Mouse (Mus musculus): ENCODE measurements around the gene Atg7. TPM values are rescaled to one million over a fixed set of nuclear protein-coding genes. Genes with fewer than 3 reads are reported as not detected.
"Not testable (repeated sequence)": the region's sequence is repeated elsewhere in the genome, so short reads cannot be mapped to it uniquely, and the experiment has no call there.

Atg7 gene
- polyA plus RNA-seq, 1 experiment from 2014 or later: 76.8 TPM

DNA sequence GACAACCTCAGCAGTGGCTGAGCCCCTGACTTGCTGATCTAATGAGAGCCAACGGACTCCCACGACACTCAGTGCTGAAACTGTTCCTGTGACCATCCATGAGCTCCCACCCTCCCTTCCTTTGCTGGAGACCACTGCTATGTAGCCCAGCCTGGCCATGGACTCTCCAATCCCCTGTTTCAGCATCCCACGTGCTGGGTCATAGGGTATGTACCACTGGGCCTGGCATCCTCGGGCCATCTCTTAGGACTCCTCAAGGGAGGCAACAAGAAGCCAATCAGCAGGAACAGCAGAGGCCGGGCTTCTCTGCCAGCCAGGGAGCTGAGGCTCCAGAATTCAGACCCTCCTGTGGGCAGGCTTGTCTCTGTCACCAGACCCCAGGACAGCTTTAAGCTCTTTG, 239.3 kb downstream of the Atg7 start:
- no peak overlapping the region for H3K4me3 ChIP-seq (ENCODE audit: inconsistent target)
- H3K36me3 ChIP-seq (ENCODE audit: inconsistent target): no peaks in the 10 kb centered on the region
- 95% methylated on average over 5 of the region's 5 CpGs for WGBS (ENCODE audit: missing documents)
- no peak overlapping the region for H3K27ac ChIP-seq
- H3K79me2 ChIP-seq (ENCODE audit: inconsistent target): peaks cover 93% of the 10 kb centered on the region

GRCm38 (mm10) chr6:114882675-114883074, 239.8 kb downstream of the Atg7 start:
- Histone ChIP-seq H3K79me2 (ENCODE audit: inconsistent target) (peaks cover 93% of the 10 kb centered on the region), H3K27ac (peak overlapping the region; percentile 31), H3K36me3 (ENCODE audit: inconsistent target) (no peaks in the 10 kb centered on the region), H3K4me3 (ENCODE audit: inconsistent target) (no peak overlapping the region)
- WGBS (ENCODE audit: missing documents): 89% methylated on average over 7 of the region's 7 CpGs

- Histone ChIP-seq H3K79me2 (ENCODE audit: inconsistent target) (peaks cover 93% of the 10 kb centered on the region), H3K4me3 (ENCODE audit: inconsistent target) (no peak overlapping the region), H3K36me3 (ENCODE audit: inconsistent target) (no peaks in the 10 kb centered on the region), H3K27ac (peak overlapping the region; percentile 31)
- WGBS (ENCODE audit: missing documents): 54% methylated on average over 9 of the region's 9 CpGs
These were observed 240.4 kb downstream of the Atg7 start for GRCm38 (mm10) chr6:114883261-114883740.

DNA sequence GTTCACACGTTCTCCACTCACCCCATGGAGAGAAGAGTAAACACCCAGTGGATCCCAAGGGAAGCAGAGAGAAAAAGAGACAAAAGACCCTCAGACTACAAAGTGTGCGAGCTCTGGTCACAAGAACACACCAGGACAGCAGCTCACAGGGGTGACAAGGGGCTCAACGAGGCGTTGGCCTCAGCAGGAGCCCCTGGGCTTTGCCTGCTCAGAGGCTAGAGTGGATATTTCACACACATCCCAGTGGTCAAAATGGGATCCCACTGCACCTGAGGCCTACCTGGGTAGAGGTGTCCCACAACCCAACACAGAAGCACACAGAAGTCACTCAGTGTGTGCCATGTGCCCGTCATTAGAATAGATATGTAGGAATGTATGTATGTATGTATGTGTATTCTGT, 242.2 kb downstream of the Atg7 start:
- 93% methylated on average over 5 of the region's 5 CpGs for WGBS (ENCODE audit: missing documents)
- Histone ChIP-seq H3K27ac (no peak overlapping the region), H3K36me3 (ENCODE audit: inconsistent target) (no peaks in the 10 kb centered on the region), H3K4me3 (ENCODE audit: inconsistent target) (no peak overlapping the region), H3K79me2 (ENCODE audit: inconsistent target) (peaks cover 86% of the 10 kb centered on the region)

DNA sequence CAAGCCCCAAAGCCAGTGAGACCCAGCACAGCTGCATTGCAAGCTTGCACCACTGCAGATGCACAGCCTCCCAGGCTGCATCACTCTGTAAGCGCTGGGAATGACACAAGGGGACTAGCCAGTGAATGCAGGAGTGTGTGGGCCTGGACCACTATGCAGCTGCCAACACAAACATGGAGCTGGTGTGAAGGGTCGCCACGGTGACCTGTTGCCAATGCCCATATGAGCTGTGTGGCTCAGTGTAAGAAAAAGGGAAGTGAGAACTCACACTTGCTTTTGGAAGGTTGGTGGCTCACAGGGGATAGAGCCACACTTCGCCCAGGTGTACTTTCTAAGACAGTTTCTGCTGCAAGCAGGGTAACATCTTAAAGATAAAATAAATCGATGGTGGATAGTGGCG, 243.1 kb downstream of the Atg7 start:
- Histone ChIP-seq H3K4me3 (ENCODE audit: inconsistent target) (no peak overlapping the region), H3K36me3 (ENCODE audit: inconsistent target) (no peaks in the 10 kb centered on the region)
- 64% methylated on average over 6 of the region's 6 CpGs for whole genome bisulfite sequencing (ENCODE audit: missing documents)

GRCm38 (mm10) chr6:114886504-114887361, 243.8 kb downstream of the Atg7 start:
- H3K27ac ChIP-seq: no peak overlapping the region
- peaks cover 86% of the 10 kb centered on the region for H3K79me2 ChIP-seq (ENCODE audit: inconsistent target)
- 81% methylated on average over 11 of the region's 11 CpGs for WGBS (ENCODE audit: missing documents)
- H3K4me3 ChIP-seq (ENCODE audit: inconsistent target): no peak overlapping the region
- H3K36me3 ChIP-seq (ENCODE audit: inconsistent target): no peaks in the 10 kb centered on the region

More for the DNA sequence above, 243.1 kb downstream of the Atg7 start:
- peaks cover 86% of the 10 kb centered on the region for H3K79me2 ChIP-seq (ENCODE audit: inconsistent target)
- no peak overlapping the region for H3K27ac ChIP-seq

GRCm38 (mm10) chr6:114888922-114889321, 246.0 kb downstream of the Atg7 start:
- H3K4me3 ChIP-seq (ENCODE audit: inconsistent target): no peak overlapping the region
- 96% methylated on average over 13 of the region's 13 CpGs for WGBS (ENCODE audit: missing documents)
- H3K79me2 ChIP-seq (ENCODE audit: inconsistent target): peaks cover 89% of the 10 kb centered on the region
- no peaks in the 10 kb centered on the region for H3K36me3 ChIP-seq (ENCODE audit: inconsistent target)
- no peak overlapping the region for H3K27ac ChIP-seq

DNA sequence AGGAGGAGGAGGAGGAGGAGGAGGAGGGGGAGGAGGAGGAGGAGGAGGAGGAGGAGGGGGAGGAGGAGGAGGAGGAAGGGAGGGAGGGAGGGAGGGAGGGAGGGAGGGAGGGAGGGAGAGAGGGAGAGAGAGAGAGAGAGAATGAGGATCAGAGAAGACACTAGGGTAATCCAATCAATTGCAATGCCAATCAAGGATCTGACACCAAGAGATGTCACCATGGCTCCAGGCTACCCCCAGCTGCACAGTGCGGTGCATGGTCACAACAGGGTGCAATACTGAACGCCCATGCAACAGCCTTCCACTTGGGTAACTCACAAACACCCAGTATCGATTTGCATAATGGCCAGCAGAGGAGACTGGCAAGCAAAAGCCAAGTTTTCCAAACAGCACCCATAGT, 247.1 kb downstream of the Atg7 start:
- H3K36me3 ChIP-seq (ENCODE audit: inconsistent target); H3K4me3 ChIP-seq (ENCODE audit: inconsistent target); H3K27ac ChIP-seq: not testable (repeated sequence)
- H3K79me2 ChIP-seq (ENCODE audit: inconsistent target): peaks cover 78% of the 10 kb centered on the region
- 87% methylated on average over 3 of the region's 3 CpGs for WGBS (ENCODE audit: missing documents)

GRCm38 (mm10) chr6:114890411-114891115, 247.7 kb downstream of the Atg7 start:
- WGBS (ENCODE audit: missing documents): 58% methylated on average over 19 of the region's 19 CpGs

GRCm38 (mm10) chr6:114891272-114891671, 248.4 kb downstream of the Atg7 start:
- WGBS (ENCODE audit: missing documents): 92% methylated on average over 12 of the region's 12 CpGs
- Histone ChIP-seq H3K79me2 (ENCODE audit: inconsistent target) (peaks cover 78% of the 10 kb centered on the region), H3K4me3 (ENCODE audit: inconsistent target) (no peak overlapping the region), H3K27ac (no peak overlapping the region), H3K36me3 (ENCODE audit: inconsistent target) (no peaks in the 10 kb centered on the region)

More at GRCm38 (mm10) chr6:114890411-114891115, 247.7 kb downstream of the Atg7 start:
- no peak overlapping the region for H3K27ac ChIP-seq
- H3K36me3 ChIP-seq (ENCODE audit: inconsistent target): no peaks in the 10 kb centered on the region
- peaks cover 78% of the 10 kb centered on the region for H3K79me2 ChIP-seq (ENCODE audit: inconsistent target)
- no peak overlapping the region for H3K4me3 ChIP-seq (ENCODE audit: inconsistent target)

DNA sequence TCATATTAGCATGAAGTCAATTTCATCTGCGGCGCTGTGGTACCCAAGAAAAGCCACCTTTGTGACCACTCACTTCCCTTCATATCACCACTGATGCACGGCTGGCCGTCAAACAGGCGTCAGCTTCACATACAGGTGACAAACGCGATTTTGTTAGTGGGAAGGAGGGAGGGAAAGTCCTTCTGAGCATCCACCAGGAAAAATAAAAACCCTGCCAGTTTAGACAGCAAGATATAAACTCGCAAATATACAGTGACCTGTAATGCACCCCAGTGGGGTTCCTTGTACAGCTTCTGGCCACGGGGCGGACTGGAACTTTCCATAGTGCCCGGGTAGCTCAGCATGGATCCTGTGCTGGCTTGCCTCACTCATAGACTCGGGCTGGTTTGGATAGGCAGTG, 248.9 kb downstream of the Atg7 start:
- whole genome bisulfite sequencing (ENCODE audit: missing documents): 66% methylated on average over 12 of the region's 12 CpGs
- no peaks in the 10 kb centered on the region for H3K36me3 ChIP-seq (ENCODE audit: inconsistent target)
- no peak overlapping the region for H3K27ac ChIP-seq

GRCm38 (mm10) chr6:114892363-114892762, 249.5 kb downstream of the Atg7 start:
- Histone ChIP-seq H3K4me3 (ENCODE audit: inconsistent target) (no peak overlapping the region), H3K36me3 (ENCODE audit: inconsistent target) (no peaks in the 10 kb centered on the region), H3K27ac (no peak overlapping the region), H3K79me2 (ENCODE audit: inconsistent target) (peaks cover 78% of the 10 kb centered on the region)
- WGBS (ENCODE audit: missing documents): 40% methylated on average over 6 of the region's 6 CpGs

More for the DNA sequence above, 248.9 kb downstream of the Atg7 start:
- Histone ChIP-seq H3K79me2 (ENCODE audit: inconsistent target) (peaks cover 78% of the 10 kb centered on the region), H3K4me3 (ENCODE audit: inconsistent target) (no peak overlapping the region)

DNA sequence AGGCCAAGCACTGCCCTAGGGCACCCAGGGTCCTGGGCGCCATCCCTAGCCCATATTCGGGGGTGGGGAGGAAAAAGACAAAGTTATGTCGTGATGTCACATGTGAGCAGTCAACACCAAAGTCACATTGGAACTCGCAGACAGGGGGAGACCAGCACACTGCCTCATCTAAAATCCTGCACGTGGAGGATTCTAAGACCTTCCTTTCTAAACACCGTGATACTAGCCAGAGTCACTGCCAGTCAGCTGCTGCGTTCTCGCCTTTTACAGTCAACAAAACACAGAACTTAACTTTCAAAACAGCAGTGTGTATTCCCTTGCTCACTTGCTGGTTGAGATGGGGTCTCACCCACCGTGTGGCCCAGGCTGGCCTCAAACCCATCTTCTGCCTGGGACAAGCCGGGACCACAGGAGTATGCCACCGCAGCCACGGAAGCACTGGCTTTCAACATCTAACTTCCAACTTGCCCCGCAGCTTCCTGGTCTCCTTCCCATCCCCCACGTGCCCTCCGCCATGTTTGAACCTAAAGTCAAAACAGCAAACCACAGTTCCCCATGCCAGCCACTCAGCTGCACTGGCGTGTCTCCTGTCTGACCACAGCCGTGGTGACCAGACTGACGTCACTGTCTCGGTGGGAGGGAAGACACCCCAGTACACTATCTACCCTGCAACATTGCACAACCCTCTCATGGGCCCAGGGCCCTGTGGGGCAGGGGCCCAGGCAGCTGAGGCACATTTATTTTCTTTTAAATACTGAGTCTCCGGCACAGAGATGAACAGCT, 250.7 kb downstream of the Atg7 start:
- Histone ChIP-seq H3K79me2 (ENCODE audit: inconsistent target) (peaks cover 77% of the 10 kb centered on the region), H3K36me3 (ENCODE audit: inconsistent target) (no peaks in the 10 kb centered on the region), H3K27ac (peak overlapping the region; percentile 68), H3K4me3 (ENCODE audit: inconsistent target) (no peak overlapping the region; the same call in 1 of the 2 replicates)
- WGBS (ENCODE audit: missing documents): 10% methylated on average over 20 of the region's 20 CpGs

DNA sequence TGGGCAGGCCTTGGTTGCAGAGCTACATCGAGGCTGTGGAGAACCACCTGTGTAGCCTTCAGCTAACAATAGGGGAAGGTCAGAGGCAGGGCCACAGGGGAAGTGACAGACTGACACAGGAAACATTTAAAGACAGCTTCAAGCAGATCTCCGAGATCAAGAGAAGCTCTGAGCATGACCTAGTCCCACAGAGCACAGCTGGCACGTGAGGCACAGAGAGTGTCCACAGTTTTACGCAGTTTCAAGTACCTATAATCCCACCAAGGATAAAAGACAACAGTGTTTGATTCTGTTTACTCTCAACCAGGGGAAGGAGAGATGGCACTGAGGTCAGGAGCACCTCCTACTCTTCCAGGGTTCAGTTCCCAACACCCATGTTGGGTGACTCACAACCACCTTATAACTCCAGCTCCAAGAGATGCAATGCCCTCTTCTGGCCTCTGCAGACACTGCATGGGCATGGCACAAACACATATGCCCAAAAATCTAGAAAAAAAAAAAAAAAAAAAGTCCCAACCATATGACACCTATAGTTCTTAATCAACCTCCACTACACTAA, 251.7 kb downstream of the Atg7 start:
- Histone ChIP-seq H3K79me2 (ENCODE audit: inconsistent target) (peaks cover 81% of the 10 kb centered on the region), H3K4me3 (ENCODE audit: inconsistent target) (no peak overlapping the region), H3K27ac (peak overlapping the region; percentile 68), H3K36me3 (ENCODE audit: inconsistent target) (no peaks in the 10 kb centered on the region)
- 24% methylated on average over 4 of the region's 4 CpGs for WGBS (ENCODE audit: missing documents)

All from macrophage (primary cell).